Mouse (Mus musculus): ENCODE results near the gene Gins3. TPM values are rescaled to one million over a fixed set of nuclear protein-coding genes. Genes with fewer than 3 reads are reported as not detected.

Gene Gins3
- polyA plus RNA-seq (2014; fragmentation: Nextera tagmentation; extraction: Ambion mirVana): 14.3 and 16.4 TPM in 2 replicates

- Histone ChIP-seq H3K27ac (replicated peaks; ENCODE audit: low read depth, low read length) (no peak within 1 kb of the TSS), H3K4me3 (ENCODE audit: low read depth, low read length) (peak within 1 kb of the TSS; percentile 86), H3K4me2 (ENCODE audit: low read depth, low read length) (peak within 1 kb of the TSS; percentile 72), H3K4me1 (ENCODE audit: control insufficient read depth, insufficient read depth, low read length) (peaks cover 8% of the 10 kb centered on the region), H3K36me3 (ENCODE audit: control insufficient read depth, insufficient read depth, low read length) (no peaks in the 10 kb centered on the region), H3K27me3 (replicated peaks; ENCODE audit: control insufficient read depth, insufficient read depth, low read length) (no peaks in the 10 kb centered on the region), H3K9me3 (ENCODE audit: control insufficient read depth, low read length) (no peaks in the 10 kb centered on the region; the same call in 1 of the 2 replicates), H3K9ac (ENCODE audit: low read depth, low read length) (peak within 1 kb of the TSS; percentile 81)
- WGBS: under 1% methylated on average over 44 of the region's 52 CpGs
- ATAC-seq (ENCODE audit: low read depth): peak; percentile 96
- peak; percentile 97 for DNase-seq (ENCODE audit: low spot score)
Observed at GRCm38 (mm10) chr8:95633262-95634062, at the start of gene Gins3. Gene Gins3, plus strand, starts transcription at chr8:95633453.

DNA sequence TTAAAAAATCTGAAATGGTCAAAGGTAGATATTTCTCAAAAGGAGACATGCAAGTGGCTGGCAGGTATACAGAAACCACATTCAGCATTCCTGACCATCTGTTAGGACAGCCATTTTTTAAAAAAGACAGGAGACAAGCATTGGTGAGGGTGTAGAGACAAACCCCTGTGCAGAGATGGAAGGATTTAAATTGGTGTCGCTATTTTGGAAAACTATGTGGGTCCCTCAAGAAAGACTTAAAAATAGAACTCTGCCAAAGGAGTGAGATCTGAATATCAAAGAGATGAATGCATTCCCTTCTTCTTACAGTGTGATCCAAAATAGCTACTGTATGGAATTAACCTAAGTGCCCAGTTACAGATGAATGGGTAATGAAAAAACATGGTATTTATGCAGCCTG lies 45.9 kb upstream of the Gins3 start:
- H3K27me3 ChIP-seq (replicated peaks; ENCODE audit: control insufficient read depth, insufficient read depth, low read length): no peaks in the 10 kb centered on the region
- DNase-seq (ENCODE audit: low spot score): no peak
- no peaks in the 10 kb centered on the region for H3K4me1 ChIP-seq (ENCODE audit: control insufficient read depth, insufficient read depth, low read length)
- no peak for ATAC-seq (ENCODE audit: low read depth)
- no peak overlapping the region for H3K27ac ChIP-seq (replicated peaks; ENCODE audit: low read depth, low read length)
- no peaks in the 10 kb centered on the region for H3K36me3 ChIP-seq (ENCODE audit: control insufficient read depth, insufficient read depth, low read length)
- H3K4me3 ChIP-seq (ENCODE audit: low read depth, low read length): no peak overlapping the region
- H3K9me3 ChIP-seq (ENCODE audit: control insufficient read depth, low read length): no peaks in the 10 kb centered on the region
- no peak overlapping the region for H3K9ac ChIP-seq (ENCODE audit: low read depth, low read length)
- no peak overlapping the region for H3K4me2 ChIP-seq (ENCODE audit: low read depth, low read length)
- WGBS: 79% methylated on average over 1 of the region's 1 CpGs

DNA sequence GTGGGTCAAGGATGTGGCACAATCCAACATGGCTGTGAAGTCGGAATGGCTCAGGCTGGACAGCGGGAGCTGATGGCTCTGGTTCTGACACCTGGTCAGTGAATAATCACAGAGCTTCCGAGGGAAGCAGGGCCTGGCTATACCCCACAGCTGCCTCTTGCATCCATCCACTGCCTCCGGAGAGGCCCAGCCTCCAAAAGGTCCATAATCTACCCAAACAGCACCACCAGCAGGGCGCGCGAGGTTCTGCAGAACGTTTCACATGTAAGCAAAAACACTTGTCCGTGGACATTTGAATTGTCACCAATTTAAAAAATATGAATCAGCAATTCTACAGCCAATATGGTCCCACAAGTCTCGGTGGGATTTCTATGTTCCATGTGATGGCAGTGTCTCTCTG lies 44.0 kb upstream of the Gins3 start:
- H3K4me2 ChIP-seq (ENCODE audit: low read depth, low read length): no peak overlapping the region
- no peak for DNase-seq (ENCODE audit: low spot score)
- no peaks in the 10 kb centered on the region for H3K4me1 ChIP-seq (ENCODE audit: control insufficient read depth, insufficient read depth, low read length)
- no peaks in the 10 kb centered on the region for H3K27me3 ChIP-seq (replicated peaks; ENCODE audit: control insufficient read depth, insufficient read depth, low read length)
- no peak overlapping the region for H3K9ac ChIP-seq (ENCODE audit: low read depth, low read length)
- H3K9me3 ChIP-seq (ENCODE audit: control insufficient read depth, low read length): no peaks in the 10 kb centered on the region
- no peak overlapping the region for H3K27ac ChIP-seq (replicated peaks; ENCODE audit: low read depth, low read length)
- no peaks in the 10 kb centered on the region for H3K36me3 ChIP-seq (ENCODE audit: control insufficient read depth, insufficient read depth, low read length)
- 63% methylated on average over 10 of the region's 10 CpGs for WGBS
- ATAC-seq (ENCODE audit: low read depth): no peak
- no peak overlapping the region for H3K4me3 ChIP-seq (ENCODE audit: low read depth, low read length)

DNA sequence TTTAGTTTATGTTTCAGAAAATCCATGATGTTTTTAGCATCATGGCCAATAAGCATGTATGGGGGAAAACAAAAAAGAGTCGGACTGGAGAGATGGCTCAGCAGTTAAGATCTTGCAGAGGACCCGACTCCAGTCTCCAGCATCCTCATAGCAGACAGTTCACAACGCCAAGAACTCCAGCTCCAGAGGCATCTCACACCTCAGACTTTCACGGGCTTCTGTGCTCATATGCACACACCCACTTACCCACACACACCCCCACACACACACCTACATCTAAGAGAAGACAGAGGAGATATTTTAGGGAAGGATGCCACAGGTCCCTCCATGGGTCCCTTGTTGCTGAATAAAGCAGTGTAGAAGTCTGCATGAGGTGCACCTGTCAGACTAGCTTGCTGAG lies 42.7 kb upstream of the Gins3 start:
- no peak overlapping the region for H3K4me3 ChIP-seq (ENCODE audit: low read depth, low read length)

DNA sequence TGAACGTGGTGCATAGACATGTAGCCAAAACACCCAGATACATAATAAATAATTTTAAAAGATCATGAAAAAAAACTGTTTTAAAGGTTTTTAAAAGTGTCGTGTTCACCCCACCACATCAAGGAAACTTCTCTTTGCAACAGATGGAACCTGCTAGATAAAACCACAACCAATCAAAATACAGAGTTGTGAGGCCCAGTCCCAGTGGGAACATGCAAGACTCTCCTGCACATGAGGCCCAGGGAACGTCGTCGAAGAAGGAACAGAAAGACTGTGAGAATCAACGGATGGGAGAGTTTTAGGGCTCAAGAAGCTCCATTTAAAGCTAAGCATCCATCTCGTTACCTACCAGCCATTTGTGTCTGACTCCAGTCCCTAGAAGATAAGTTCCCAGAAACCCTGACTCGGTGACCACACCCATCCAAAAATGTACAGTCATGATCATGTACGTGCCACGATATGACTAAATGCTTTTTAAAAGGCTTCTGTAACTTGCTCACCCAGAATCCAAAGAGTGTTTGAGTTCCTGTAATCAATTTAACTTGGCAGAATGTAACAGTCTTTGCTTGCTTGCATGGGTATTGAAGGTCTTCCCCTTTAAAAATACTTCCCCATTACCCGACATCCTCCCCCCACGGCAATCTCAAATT lies 41.0 kb upstream of the Gins3 start:
- no peak for DNase-seq (ENCODE audit: low spot score)
- ATAC-seq (ENCODE audit: low read depth): no peak
- H3K4me2 ChIP-seq (ENCODE audit: low read depth, low read length): no peak overlapping the region
- H3K9me3 ChIP-seq (ENCODE audit: control insufficient read depth, low read length): no peaks in the 10 kb centered on the region
- H3K4me3 ChIP-seq (ENCODE audit: low read depth, low read length): no peak overlapping the region
- H3K4me1 ChIP-seq (ENCODE audit: control insufficient read depth, insufficient read depth, low read length): no peaks in the 10 kb centered on the region
- H3K27ac ChIP-seq (replicated peaks; ENCODE audit: low read depth, low read length): no peak overlapping the region
- 83% methylated on average over 12 of the region's 12 CpGs for WGBS
- no peaks in the 10 kb centered on the region for H3K36me3 ChIP-seq (ENCODE audit: control insufficient read depth, insufficient read depth, low read length)
- no peaks in the 10 kb centered on the region for H3K27me3 ChIP-seq (replicated peaks; ENCODE audit: control insufficient read depth, insufficient read depth, low read length)
- no peak overlapping the region for H3K9ac ChIP-seq (ENCODE audit: low read depth, low read length)

More for the DNA sequence above, 42.7 kb upstream of the Gins3 start:
- H3K4me2 ChIP-seq (ENCODE audit: low read depth, low read length): no peak overlapping the region
- H3K36me3 ChIP-seq (ENCODE audit: control insufficient read depth, insufficient read depth, low read length): no peaks in the 10 kb centered on the region
- WGBS: 79% methylated on average over 4 of the region's 4 CpGs
- H3K9me3 ChIP-seq (ENCODE audit: control insufficient read depth, low read length): no peaks in the 10 kb centered on the region
- ATAC-seq (ENCODE audit: low read depth) (no peak), DNase-seq (ENCODE audit: low spot score) (no peak)
- H3K27ac ChIP-seq (replicated peaks; ENCODE audit: low read depth, low read length): no peak overlapping the region
- no peaks in the 10 kb centered on the region for H3K27me3 ChIP-seq (replicated peaks; ENCODE audit: control insufficient read depth, insufficient read depth, low read length)
- no peaks in the 10 kb centered on the region for H3K4me1 ChIP-seq (ENCODE audit: control insufficient read depth, insufficient read depth, low read length)
- no peak overlapping the region for H3K9ac ChIP-seq (ENCODE audit: low read depth, low read length)

DNA sequence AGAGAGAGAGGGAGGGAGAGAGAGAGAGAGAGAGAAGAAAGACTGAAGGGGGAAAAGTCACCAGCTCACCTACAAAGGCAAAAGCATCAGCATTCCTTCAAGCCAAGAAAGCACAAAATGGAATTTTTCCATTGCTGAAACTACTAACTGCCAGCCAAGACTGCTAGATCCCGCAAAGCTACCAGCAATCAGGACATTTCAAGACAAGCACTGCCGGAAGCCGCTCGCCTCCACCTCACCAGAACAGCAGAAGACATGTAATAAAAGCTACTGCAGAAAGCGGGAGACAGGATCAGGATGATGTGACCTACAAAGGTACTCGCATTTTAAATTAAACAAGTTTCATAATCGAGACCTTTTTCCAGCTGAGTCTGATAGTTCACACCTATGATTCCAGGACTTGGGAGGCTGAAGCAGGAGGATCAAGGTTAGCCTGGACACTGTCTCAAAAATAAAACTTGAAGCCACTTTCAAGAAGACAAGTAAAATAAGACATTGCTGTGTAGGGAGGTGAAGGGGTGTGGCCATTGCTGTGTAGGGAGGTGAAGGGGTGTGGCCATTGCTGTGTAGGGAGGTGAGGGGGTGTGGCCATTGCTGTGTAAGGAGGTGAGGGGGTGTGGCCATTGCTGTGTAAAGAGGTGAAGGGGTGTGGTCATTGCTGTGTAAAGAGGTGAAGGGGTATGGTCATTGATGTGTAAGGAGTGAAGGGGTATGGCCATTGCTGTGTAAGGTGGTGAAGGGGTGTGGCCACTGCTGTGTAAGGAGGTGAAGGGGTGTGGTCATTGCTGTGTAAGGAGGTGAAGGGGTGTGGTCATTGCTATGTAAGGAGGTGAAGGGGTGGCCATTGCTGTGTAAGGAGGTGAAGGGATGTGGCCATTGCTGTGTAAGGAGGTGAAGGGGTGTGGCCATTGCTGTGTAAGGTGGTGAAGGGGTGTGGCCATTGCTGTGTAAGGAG lies 39.5 kb upstream of the Gins3 start:
- H3K4me1 ChIP-seq (ENCODE audit: control insufficient read depth, insufficient read depth, low read length): no peaks in the 10 kb centered on the region
- no peaks in the 10 kb centered on the region for H3K9me3 ChIP-seq (ENCODE audit: control insufficient read depth, low read length)
- no peak overlapping the region for H3K4me2 ChIP-seq (ENCODE audit: low read depth, low read length)
- no peaks in the 10 kb centered on the region for H3K27me3 ChIP-seq (replicated peaks; ENCODE audit: control insufficient read depth, insufficient read depth, low read length)
- 84% methylated on average over 7 of the region's 7 CpGs for WGBS
- H3K27ac ChIP-seq (replicated peaks; ENCODE audit: low read depth, low read length): no peak overlapping the region
- no peak overlapping the region for H3K4me3 ChIP-seq (ENCODE audit: low read depth, low read length)
- DNase-seq (ENCODE audit: low spot score) (no peak), ATAC-seq (ENCODE audit: low read depth) (no peak)
- H3K36me3 ChIP-seq (ENCODE audit: control insufficient read depth, insufficient read depth, low read length): no peaks in the 10 kb centered on the region
- no peak overlapping the region for H3K9ac ChIP-seq (ENCODE audit: low read depth, low read length)

DNA sequence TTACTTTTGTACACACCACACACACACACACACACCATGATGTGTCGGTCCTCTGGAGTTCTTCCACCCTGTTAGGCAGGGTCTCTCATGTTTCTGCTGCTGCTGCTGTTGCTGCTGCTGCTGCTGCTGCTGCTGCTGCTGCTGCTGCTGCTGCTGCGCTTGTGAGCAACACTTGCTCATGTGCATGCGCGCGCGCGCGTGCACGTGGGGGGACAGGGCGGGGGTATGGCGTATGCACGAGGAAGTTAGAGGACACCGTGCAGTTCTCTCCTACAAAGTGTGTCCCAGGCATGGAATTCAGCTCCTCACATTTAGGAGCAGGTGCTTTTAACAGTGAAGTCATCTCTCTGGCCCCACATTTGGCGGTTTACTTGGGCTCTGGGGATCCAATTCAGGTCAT lies 38.1 kb upstream of the Gins3 start:
- H3K36me3 ChIP-seq (ENCODE audit: control insufficient read depth, insufficient read depth, low read length): no peaks in the 10 kb centered on the region
- ATAC-seq (ENCODE audit: low read depth): no peak
- no peaks in the 10 kb centered on the region for H3K9me3 ChIP-seq (ENCODE audit: control insufficient read depth, low read length)
- H3K27ac ChIP-seq (replicated peaks; ENCODE audit: low read depth, low read length): no peak overlapping the region
- H3K4me1 ChIP-seq (ENCODE audit: control insufficient read depth, insufficient read depth, low read length): no peaks in the 10 kb centered on the region
- no peaks in the 10 kb centered on the region for H3K27me3 ChIP-seq (replicated peaks; ENCODE audit: control insufficient read depth, insufficient read depth, low read length)
- 85% methylated on average over 14 of the region's 14 CpGs for WGBS
- DNase-seq (ENCODE audit: low spot score): no peak
- no peak overlapping the region for H3K4me2 ChIP-seq (ENCODE audit: low read depth, low read length)
- H3K9ac ChIP-seq (ENCODE audit: low read depth, low read length): no peak overlapping the region
- no peak overlapping the region for H3K4me3 ChIP-seq (ENCODE audit: low read depth, low read length)

- ATAC-seq (ENCODE audit: low read depth): 0 out of 2 replicates have a peak, but pooled peaks have one; percentile 41
Observed at GRCm38 (mm10) chr8:95596841-95597241, 36.4 kb upstream of the Gins3 start.

More at GRCm38 (mm10) chr8:95596841-95597241, 36.4 kb upstream of the Gins3 start:
- Histone ChIP-seq H3K9me3 (ENCODE audit: control insufficient read depth, low read length) (no peaks in the 10 kb centered on the region), H3K27ac (replicated peaks; ENCODE audit: low read depth, low read length) (no peak overlapping the region), H3K4me3 (ENCODE audit: low read depth, low read length) (no peak overlapping the region), H3K27me3 (replicated peaks; ENCODE audit: control insufficient read depth, insufficient read depth, low read length) (no peaks in the 10 kb centered on the region), H3K36me3 (ENCODE audit: control insufficient read depth, insufficient read depth, low read length) (no peaks in the 10 kb centered on the region), H3K9ac (ENCODE audit: low read depth, low read length) (no peak overlapping the region), H3K4me1 (ENCODE audit: control insufficient read depth, insufficient read depth, low read length) (no peaks in the 10 kb centered on the region), H3K4me2 (ENCODE audit: low read depth, low read length) (no peak overlapping the region)
- WGBS: 49% methylated on average over 4 of the region's 4 CpGs
- no peak for DNase-seq (ENCODE audit: low spot score)
